Mouse (Mus musculus) megakaryocyte-erythroid progenitor cell, adult 5-6 weeks (primary cell): Measurements from ENCODE around the gene Traf3ip2. TPM values are rescaled to one million over a fixed set of nuclear protein-coding genes. Genes with fewer than 3 reads are reported as not detected.

Experiments
- ATAC-seq: replicated peaks from 2 replicates; pipeline ENCODE4 v1.8.0; 2016; ENCODE audit warnings: mild to moderate bottlenecking, inconsistent platforms; ENCODE audit not compliant: severe bottlenecking, poor library complexity, low FRiP score, low TSS enrichment
- total RNA-seq, 2 experiments: library from RNA; stranded (forward) in 1 of 2; stranded (reverse) in 1 of 2; fragments of 200-1000, 215-1000 nt in 1 of 2; fragments of >200 nt in 1 of 2; fragmentation: Nextera tagmentation in 1 of 2; gene quantifications; 2 replicates each; pipeline ENCODE4 v1.2.3; 2014 to 2017

Traf3ip2 gene
- total RNA-seq, 2 experiments from 2014 or later = 0.80 to 1.9 TPM

DNA sequence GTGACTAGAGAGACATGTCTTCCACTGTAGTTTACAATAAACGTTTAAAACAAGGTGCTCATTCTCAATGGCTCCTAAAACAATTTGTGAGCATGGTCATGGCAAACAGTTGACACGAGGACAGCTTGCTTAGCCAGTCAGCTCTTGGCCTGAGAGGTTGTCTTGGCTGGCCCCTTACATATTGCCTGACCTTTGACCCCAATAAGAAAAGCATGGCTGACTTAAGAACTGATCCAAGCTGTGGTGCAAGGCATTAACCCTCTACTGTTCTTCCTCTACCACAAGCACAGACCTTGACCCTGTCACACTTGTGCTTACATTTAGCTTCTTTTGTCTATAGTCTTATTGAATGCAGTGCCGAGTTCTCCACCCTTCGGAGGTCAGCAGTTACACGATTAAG lies 48.0 kb downstream of the Traf3ip2 start:
- ATAC-seq = no peak

DNA sequence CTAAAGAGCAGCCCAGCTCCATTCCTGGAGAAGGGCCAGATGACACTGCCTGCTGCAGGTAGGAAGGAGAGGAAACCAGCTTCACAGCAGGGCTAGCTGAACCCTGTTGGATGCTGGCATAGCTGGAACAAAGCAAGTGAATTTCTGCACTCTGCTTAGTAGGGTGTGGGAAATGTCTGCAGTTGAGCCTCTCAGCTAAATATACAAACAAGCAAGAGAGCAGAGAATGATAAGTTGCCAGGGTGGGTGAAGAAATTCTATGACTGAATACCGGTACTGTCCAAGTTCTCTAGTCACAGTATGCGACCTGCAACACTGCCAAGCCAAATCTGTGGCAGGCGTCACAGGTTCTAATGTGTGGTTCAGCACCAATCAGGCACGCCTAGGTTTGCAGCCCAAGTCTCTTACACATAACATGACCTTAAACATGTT lies 52.4 kb downstream of the Traf3ip2 start:
- no peak for ATAC-seq

DNA sequence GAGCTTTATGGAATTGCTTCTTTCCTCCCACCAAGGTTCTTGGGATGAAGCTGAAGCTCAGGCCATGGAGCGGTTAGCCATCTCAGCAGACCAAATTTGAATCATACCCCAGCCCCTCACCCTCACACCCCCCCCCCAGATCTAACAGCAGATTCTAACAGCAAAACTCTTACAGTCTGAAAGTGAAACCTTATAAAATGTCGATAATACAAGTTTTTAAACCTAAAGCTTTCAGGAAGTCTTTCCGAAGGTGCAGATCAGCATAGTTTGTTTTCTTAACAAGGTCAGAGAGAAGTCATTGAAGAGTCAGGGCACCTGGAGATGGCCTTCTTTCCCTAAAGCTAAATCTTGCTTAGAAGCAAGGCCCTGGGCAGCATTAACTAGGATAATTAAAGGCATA lies 53.3 kb downstream of the Traf3ip2 start:
- ATAC-seq = no peak

DNA sequence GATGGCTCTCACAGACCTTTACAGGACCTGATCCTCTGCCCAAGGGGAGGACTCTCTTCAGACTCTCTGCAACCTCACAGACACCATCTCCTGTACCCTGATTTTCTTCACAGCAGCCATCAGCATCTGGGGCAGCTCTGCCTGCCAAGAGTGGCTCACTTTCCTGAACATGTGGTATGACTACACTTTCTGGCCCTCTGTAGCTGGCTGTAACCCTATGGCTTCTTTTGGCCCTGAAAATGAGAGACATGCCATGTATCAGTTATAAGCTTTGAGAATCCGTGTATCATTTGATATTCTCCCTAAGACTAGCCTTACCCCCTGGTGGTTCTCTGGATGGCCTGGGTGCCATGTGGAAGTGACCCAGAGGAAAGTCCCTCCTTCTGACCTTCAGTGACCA lies 58.7 kb downstream of the Traf3ip2 start:
- ATAC-seq = no peak

DNA sequence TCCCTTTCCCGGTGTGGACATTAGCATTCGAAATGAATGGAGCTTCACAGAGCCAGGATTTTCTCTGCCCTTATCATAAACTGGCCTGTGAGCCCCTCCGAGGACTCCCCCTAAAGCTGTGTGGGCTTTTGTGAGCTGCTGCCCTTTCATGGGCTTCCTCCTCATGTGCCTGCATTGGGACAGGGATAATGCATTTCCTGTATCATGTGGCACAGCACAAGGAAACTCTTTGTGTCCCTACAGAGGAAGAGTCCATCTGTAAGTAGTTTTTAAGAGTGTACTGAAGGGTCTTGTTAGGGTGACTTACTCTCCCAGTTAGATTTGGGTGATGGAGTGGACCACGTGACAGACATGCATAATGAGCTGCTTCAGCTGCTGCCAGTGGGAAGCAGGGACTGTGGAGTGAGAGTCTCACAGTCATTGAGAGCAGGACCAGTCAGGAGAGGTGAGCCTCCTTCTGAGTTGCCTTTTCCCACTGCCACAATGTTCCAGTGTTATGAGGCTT lies 59.9 kb downstream of the Traf3ip2 start:
- ATAC-seq = no peak

DNA sequence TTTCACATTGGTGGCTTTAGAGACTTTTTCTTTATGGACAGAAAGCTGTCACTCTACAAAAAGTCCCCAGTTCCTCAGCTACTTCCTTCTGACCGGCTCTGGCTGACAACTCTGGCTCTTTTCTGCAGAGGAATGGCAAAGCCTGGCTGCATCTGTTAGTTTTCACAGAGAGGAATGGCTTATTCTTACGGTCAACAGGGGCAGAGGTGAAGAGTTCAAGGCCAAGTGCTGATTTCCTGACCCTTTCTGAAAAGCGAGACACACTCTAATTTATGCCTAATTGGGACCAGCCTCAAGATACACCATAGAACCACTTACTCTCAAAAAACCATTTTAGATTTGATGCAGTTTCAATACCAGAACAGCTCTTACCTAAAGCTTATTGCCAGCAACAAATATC lies 61.4 kb downstream of the Traf3ip2 start:
- no peak for ATAC-seq

DNA sequence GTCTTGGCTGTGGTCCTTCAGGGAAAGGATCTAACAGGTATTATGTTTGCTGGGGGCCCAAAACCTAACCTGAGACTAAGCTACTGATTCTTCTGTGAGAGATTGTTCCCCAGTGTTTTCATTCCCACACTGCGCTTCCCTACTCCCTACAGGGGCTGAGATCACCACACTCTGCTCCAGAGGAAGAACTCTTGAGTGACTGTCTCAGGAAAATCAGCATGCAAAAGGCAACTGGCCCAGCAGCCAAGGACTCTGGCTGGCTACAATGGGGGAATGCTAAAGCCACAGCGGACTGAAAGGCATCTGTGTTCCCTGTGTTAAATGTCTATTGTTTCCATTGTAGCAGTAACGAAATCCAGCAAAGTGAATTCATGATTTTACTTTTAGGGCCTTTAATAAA lies 62.0 kb downstream of the Traf3ip2 start:
- ATAC-seq = no peak

DNA sequence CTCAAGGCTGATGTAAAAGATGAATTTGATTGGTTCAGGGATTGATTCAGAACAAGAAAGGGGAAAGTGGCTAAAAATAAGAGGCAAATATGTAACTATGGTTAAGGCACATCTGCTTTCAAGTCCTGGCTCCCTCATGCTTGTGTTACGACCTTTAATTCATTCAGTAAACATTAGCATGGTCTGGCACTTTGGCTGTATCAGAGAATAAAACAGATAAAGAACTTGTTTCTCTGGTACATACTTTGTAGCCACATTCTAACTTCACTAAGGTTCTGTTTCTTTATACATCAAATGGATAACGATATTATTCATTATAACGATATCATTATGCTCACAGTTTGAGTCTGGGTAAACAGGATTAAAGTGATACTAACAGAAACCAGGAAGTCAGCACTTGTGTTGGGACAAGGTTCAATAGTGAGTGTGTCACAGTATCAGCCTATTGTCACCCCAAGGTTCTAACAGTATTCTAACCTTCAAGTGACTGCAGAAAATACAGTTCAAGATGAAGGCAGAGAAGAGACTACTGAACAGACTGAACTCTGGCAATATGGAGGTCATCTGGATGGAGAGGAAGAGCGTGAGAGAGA lies 65.6 kb downstream of the Traf3ip2 start:
- ATAC-seq = no peak

DNA sequence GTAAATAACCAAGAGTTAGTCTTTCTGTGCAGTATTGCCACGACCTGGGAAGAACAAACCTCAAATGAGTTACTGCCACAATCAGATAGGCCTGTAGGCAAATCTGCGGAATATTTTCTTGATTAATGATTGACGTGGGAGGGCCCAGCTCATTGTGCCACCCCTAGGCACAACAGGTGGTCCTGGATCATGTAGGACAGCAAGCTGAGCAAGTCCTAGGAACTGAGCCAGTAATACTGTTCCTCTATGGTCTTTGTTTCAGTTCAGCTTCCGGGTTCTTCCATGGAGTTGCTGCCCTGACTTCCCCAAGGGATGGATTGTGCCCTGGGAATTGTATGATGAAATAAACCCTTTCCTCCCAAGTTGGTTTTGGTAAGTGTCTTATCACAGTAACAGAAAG lies 68.3 kb downstream of the Traf3ip2 start:
- ATAC-seq = no peak

DNA sequence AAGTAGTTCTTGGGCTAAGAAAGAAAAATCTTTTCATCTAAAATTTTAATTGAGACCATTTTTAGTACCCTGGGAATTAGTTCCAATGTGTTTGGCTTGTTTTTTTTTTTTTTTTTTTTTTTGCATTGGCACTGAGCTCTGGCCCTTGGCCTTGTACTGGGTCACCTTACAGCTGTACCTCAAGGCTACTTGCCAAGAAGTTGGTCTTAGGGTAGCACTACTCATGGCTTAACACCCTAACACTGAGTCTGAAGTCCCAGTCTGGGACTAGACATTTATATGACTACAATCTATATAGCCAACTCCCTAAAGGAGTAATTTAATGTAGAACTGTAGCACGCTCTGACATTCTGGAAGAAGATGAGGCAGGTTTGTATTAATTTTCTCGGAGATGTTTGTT lies 69.8 kb downstream of the Traf3ip2 start:
- no peak for ATAC-seq

DNA sequence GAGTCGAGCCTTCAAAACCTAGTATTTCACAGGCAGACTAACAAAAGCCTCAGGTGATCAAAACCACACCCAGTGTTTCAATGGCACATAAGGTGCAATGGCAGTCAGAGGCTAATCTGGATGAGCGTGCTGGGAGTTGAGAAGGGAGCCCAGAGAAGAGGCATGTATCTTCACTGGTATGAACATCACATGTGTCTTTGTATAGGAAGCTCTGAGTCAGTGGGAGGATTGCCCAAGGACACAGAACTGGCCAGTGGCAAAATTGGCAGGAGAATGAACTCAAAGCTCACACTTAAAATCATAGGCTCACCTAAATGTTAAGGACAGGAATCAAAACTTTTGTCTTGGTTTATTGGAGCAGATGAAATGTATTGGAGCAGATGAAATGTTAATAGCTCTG lies 70.7 kb downstream of the Traf3ip2 start:
- no peak for ATAC-seq

DNA sequence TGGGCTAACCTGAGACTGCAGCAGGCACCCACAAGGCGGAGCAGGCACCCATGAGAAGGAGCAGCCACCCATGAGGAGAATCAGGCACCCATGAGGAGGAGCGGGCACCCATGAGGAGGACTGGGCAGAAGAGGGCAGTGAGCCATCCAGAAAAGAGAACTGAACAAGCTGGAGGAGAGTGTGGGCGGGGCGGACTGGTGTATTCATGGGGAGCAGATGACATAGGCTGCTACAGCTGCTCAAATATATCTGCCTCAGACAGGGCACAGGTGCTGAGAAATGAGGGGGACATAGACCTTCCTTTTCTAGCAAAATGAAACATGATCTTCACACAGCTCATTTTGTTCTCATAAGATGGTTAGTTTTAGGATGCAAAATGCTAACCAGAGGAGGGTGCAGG lies 74.1 kb downstream of the Traf3ip2 start:
- 0 out of 2 replicates have a peak, but pooled peaks have one; percentile 48 for ATAC-seq

DNA sequence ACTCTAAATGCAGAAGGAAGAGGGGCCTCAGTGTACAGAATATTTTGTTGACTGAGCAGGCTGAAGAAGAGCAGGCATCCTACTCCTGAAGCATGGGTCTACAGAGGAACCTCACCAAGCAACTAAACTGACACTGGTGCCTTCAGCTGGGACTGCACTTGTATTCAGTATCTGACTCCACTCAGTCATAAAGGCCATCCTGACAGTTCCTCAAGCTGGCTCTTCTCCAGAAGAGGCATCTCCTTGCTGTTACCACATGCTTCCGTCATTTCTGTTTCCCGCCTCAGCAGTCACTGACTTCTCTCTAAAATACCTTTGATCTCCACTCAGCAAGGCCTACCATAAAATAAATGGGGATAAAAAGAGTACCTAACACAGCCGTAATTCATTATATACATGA lies 75.1 kb downstream of the Traf3ip2 start:
- ATAC-seq = no peak

DNA sequence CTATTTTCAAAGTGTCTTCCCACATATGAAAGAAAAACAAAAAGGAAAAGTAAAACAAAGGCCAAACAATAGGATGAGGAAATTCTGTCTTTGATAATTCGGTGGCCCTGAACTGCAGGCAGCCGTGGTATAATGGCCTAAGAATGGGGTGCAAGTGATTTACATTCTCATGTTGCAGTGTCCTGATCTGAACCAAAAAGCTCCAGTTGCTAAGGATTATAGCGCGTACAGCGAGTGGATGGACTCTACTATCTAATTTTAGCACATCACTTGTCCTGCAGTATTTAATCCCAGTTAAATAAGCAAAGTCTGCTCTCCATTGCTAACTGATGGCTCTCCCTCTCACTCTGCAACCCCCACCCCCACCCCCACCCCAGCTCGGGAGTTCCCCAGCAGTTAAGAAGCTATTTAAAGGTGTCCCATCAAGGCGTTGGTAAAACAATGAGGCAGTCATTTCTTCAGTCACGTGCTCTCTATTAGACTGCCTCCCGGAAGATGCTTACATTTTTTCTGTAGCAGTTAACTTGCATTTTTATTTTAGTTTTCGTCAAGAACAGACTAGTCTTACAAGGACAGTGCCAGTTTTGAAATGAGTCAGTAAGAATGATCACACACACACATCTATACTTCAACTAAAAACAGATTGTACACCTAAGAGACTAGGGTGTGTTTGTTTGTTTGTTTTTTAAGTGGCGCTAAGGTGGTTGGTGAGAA lies 78.8 kb downstream of the Traf3ip2 start:
- ATAC-seq = no peak

DNA sequence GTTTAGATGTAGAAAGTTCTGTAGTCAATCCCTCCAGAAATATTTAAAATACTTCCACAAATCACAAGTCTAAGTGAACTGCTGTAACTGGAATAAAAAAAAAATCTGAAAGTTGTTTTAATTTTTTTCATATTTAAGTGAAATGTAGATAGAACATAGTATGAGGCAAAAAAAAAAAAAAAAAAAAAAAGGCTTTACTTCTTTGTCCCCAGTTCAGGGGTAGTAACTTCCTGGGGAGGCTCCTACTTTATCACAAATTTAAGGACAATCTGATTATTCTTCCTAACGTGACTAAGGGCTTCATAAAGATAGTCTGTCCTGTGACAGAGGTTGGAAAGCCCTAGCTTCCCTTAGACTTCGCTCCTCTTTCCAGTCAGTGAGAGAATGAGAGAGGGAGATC lies 79.4 kb downstream of the Traf3ip2 start:
- ATAC-seq = no peak

Other genes starting within 250 kb of the Traf3ip2 start
- 10.7 and 16.5 TPM in 2 replicates for gene Fyn, start 244.1 kb upstream of the Traf3ip2 start, total RNA-seq (2014; fragmentation: Nextera tagmentation)
- gene Fyn, start 244.1 kb upstream of the Traf3ip2 start, total RNA-seq (2017) = 29.4 and 37.7 TPM in 2 replicates
- gene Rev3l, start 119.2 kb downstream of the Traf3ip2 start, total RNA-seq (2014; fragmentation: Nextera tagmentation) = 34.7 and 37.4 TPM in 2 replicates
- 21.9 and 25.6 TPM in 2 replicates for gene Rev3l, start 119.2 kb downstream of the Traf3ip2 start, total RNA-seq (2017)